Mouse (Mus musculus) kidney, adult 2 months (tissue): Measurements from ENCODE around the gene Vmn1r36. TPM values are rescaled to one million over a fixed set of nuclear protein-coding genes. Genes with fewer than 3 reads are reported as not detected.
"Not testable (repeated sequence)": the region's sequence is repeated elsewhere in the genome, so short reads cannot be mapped to it uniquely, and the experiment has no call there.

ENCODE experiments used
- DNase-seq: peaks from one replicate; pipeline ENCODE4 v3.0.0; 2021
- H3K27ac ChIP-seq: fragments of 200-500 bp; 2 replicates; pipeline ENCODE4 v1.5.1; 2012; ENCODE audit warnings: low read depth, low read length, control low read depth, inconsistent platforms; ENCODE audit not compliant: insufficient read depth
- H3K27me3 ChIP-seq: fragments of 200-500 bp; replicated peaks from 2 replicates; pipeline ENCODE4 v1.6.1; 2012; ENCODE audit warnings: mild to moderate bottlenecking, moderate library complexity, low read length, inconsistent platforms; ENCODE audit not compliant: control insufficient read depth, insufficient read depth
- H3K36me3 ChIP-seq: fragments of 200-500 bp; 2 replicates; pipeline ENCODE4 v1.6.1; 2012; ENCODE audit warnings: mild to moderate bottlenecking, moderate library complexity, low read length, inconsistent platforms; ENCODE audit not compliant: control insufficient read depth, insufficient read depth
- H3K4me1 ChIP-seq: fragments of 200-500 bp; 2 replicates; pipeline ENCODE4 v1.6.1; 2011; ENCODE audit warnings: low read length; ENCODE audit not compliant: control insufficient read depth, insufficient read depth
- H3K4me3 ChIP-seq: fragments of 200-500 bp; 2 replicates; pipeline ENCODE4 v1.5.1; 2011; ENCODE audit warnings: mild to moderate bottlenecking, low read depth, low read length, control low read depth; ENCODE audit not compliant: insufficient read depth
- CTCF ChIP-seq: fragments of 200-500 bp; conservative IDR thresholded peaks from 2 replicates; pipeline ENCODE4 v1.5.1; 2011; ENCODE audit warnings: low read depth, mild to moderate bottlenecking, control low read depth, low read length, moderate library complexity, mixed read lengths; ENCODE audit not compliant: insufficient read depth, insufficient read length
- POLR2A ChIP-seq: fragments of 200-500 bp; IDR thresholded peaks from one replicate; pipeline ENCODE4 v1.6.1; 2011; ENCODE audit warnings: low read depth, low read length, control low read depth
- WGBS: fragments of 180-500 bp; shearing (Covaris S2); methylation state at CpG from one replicate; pipeline ENCODE4 v1.1.7; 2018; 5-methylcytosine and 5-hydroxymethylcytosine counted together
- polyA plus RNA-seq: library from polyadenylated mRNA; depleted of rRNA; stranded (reverse); fragments of >200 nt; gene quantifications from 2 replicates; pipeline ENCODE4 v1.2.3, GENCODE M21; 2012; rRNA removed

The Vmn1r36 gene
- not detected in 2 replicates for polyA plus RNA-seq

DNA sequence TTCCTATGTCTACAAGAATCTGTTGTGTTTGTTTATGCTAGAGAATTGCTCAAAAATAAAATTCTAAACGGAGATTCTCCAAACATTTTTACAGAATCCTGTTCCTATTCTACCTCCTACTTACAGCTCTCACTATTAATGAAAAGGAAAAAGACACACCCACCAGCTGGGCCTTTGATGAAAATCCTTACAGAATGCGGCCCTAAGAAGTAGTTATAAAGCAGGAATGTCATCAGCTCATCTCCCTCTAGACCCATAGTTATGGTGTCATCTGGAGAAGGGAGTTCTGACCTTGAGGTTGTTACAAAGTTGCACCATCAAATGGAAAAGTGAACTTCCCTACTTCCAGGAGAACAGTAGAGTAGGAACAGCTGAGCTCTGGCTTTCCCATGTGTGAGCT, at the start of gene Vmn1r36:
TSS of gene Vmn1r36 (minus strand) at position 101 of the 400 bp plus-strand sequence.
- H3K36me3 ChIP-seq, H3K27ac ChIP-seq, DNase-seq, H3K4me3 ChIP-seq, H3K27me3 ChIP-seq, H3K4me1 ChIP-seq: not testable (repeated sequence)
- 64% methylated on average over 2 of the region's 2 CpGs for WGBS

DNA sequence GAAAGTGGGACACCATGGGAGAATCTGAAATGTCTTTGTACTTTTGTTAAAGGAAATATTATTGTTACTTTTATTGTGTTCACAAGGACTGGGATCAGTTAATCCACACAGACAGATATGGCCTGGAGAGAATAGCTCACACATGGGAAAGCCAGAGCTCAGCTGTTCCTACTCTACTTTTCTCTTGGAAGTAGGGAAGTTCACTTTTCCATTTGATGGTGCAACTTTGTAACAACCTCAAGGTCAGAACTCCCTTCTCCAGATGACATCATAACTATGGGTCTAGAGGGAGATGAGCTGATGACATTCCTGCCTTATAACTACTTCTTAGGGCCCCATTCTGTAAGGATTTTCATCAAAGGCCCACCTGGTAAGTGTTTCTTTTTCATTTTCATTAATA, 10.1 kb upstream of the Vmn1r36 start, which contains the start of gene Vmn1r37:
TSS of gene Vmn1r37 (plus strand) at position 301 of the 400 bp plus-strand sequence.
- not testable (repeated sequence) for H3K36me3 ChIP-seq, H3K4me3 ChIP-seq, DNase-seq, H3K27ac ChIP-seq, H3K4me1 ChIP-seq, H3K27me3 ChIP-seq

DNA sequence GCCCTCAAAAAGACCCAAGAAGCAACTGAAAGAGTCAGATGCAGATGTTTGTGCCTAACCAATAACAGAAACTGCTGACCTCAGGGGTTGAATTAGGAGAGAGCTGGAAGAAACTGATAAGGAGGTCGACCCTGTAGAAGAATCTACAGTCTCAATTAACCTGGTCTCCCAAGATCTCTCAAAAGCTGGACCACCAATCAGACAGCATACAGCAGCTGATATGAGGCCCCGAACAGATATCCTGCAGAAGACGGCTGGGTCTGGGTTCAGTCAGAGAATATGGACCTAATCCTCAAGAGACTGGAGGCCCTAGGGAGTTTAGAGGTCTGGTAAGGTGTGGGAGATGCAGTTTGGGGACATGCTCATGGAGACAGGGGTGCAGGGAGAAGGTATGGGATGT, 5.1 kb downstream of the Vmn1r36 start:
- no peak for DNase-seq

DNA sequence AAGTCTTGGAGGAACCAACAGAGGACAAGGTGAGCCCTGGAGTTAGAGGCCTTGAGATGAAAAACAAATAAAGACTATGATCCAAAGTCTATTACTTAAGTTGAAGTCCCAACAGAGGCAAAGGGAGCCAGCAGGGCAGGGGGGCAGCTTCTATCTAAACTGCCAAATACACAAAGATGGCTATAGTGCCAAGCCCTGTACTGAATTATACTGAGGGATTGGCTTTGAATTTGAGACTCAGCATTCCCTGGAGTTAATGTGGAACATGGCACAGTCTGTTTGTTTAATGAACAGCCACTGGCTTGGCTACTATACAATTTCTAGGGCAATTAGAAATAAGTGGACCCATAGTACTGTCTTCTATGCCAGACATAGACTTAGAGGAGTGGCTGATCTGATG, 10.1 kb downstream of the Vmn1r36 start:
- no peak overlapping the region for H3K27ac ChIP-seq
- H3K27me3 ChIP-seq: no peaks in the 10 kb centered on the region
- H3K4me1 ChIP-seq: no peaks in the 10 kb centered on the region
- TF ChIP-seq CTCF: no peak
- no peak for TF ChIP-seq POLR2A
- DNase-seq: peak; percentile 75
- H3K36me3 ChIP-seq: no peaks in the 10 kb centered on the region
- no peak overlapping the region for H3K4me3 ChIP-seq

More for the DNA sequence above, 5.1 kb downstream of the Vmn1r36 start:
- H3K4me3 ChIP-seq: no peak overlapping the region
- 78% methylated on average over 3 of the region's 3 CpGs for WGBS
- no peaks in the 10 kb centered on the region for H3K36me3 ChIP-seq
- H3K27me3 ChIP-seq: no peaks in the 10 kb centered on the region
- TF ChIP-seq CTCF (no peak), POLR2A (no peak)
- H3K4me1 ChIP-seq: no peaks in the 10 kb centered on the region
- no peak overlapping the region for H3K27ac ChIP-seq

DNA sequence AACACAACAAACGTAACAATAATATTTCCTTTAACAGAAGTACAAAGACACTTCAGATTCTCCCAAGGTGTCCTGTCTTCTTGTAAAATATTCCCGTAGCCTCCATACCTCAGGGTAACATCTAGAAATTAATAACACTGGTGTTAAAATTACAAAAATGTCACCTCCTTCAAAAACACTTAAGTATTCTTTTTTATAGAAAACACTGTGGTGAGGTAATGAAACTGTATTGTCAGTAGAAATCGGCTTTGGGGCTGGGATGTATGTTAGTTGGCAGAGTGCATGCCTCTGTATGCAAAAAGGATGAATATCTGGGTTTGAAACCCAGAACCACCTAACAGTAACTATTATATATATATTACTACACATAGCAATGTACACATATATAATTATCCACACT, 33.2 kb downstream of the Vmn1r36 start, which contains the start of gene Vmn1r35:
TSS of gene Vmn1r35 (minus strand) at position 101 of the 400 bp plus-strand sequence.
- H3K27ac ChIP-seq: no peak within 1 kb of the TSS
- DNase-seq: no peak
- H3K4me3 ChIP-seq: no peak within 1 kb of the TSS
- 82% methylated on average over 3 of the region's 3 CpGs for WGBS
- no peaks in the 10 kb centered on the region for H3K36me3 ChIP-seq
- TF ChIP-seq CTCF (no peak), POLR2A (no peak)
- H3K27me3 ChIP-seq: no peaks in the 10 kb centered on the region
- H3K4me1 ChIP-seq: no peaks in the 10 kb centered on the region

Other genes with a start within 250 kb of the Vmn1r36 start
- gene Mad2l1, start 183.8 kb downstream of the Vmn1r36 start, polyA plus RNA-seq: 1.6 and 2.5 TPM in 2 replicates
- not detected in 2 replicates for gene Vmn1r32, start 159.1 kb downstream of the Vmn1r36 start, polyA plus RNA-seq
- gene Vmn1r33, start 100.9 kb downstream of the Vmn1r36 start, polyA plus RNA-seq: not detected in 2 replicates
- not detected in 2 replicates for gene Vmn1r34, start 75.3 kb downstream of the Vmn1r36 start, polyA plus RNA-seq
- not detected in 2 replicates for gene Vmn1r35, start 33.3 kb downstream of the Vmn1r36 start, polyA plus RNA-seq
- not detected in 2 replicates for gene Vmn1r37, start 10.2 kb upstream of the Vmn1r36 start, polyA plus RNA-seq
- gene Vmn1r38, start 63.5 kb upstream of the Vmn1r36 start, polyA plus RNA-seq: not detected in 2 replicates
- gene Vmn1r39, start 91.4 kb upstream of the Vmn1r36 start, polyA plus RNA-seq: not detected in 2 replicates
- 90.6 and 102 TPM in 2 replicates for gene Gng12, start 177.2 kb upstream of the Vmn1r36 start, polyA plus RNA-seq